Mouse (Mus musculus) skeletal muscle tissue, adult 2 months (tissue): ENCODE results near the gene Parp6.

Source experiments
- DNase-seq: peaks from one replicate; pipeline ENCODE4 v3.0.0-alpha.2; 2012; ENCODE audit warnings: low read depth, low spot score

Parp6 gene

DNA sequence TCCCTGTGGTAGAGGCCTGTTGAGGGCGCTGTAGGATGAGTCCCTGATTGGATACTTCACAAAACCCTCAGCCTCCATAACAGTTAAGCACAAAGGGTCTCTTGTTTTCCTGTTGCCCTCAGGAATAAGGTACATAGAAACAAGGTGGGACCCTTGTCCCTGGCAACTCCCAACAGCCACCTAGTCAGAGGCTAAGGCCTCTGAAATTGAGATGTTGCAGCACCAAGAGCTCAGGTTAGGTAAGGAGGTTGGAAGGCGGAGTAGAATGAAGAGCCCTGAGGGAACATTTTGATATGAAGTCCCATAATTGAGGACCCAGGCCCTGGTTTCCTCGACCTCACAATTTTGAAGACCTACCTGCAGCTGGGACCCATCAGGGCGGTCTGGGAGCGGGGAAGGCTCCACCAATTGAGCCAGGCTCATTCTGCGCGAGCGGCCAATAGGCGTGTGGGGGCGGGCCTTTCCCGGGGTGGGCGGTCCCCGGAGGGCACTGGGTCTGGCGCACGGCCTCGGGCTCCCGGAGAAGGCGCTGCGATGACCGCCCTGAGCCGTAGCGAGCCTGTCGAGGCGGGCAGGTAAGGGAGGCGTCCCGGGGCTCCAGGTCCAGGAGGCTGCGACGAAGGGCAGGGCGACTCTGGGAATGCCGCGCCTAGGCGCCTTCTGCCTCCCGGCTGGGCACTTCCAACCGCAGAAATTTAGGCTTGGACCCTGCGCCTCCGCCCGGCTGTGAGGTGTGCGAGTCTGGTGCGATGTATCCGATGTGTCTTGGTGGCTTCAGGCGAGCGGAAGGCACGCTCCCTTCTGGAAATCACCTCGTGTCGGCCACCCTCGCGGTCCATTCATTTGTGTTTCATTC, 62.8 kb downstream of the Parp6 start, which contains the start of gene Gramd2:
Gene Gramd2 (plus strand): TSS at position 467 of the 856 bp plus-strand sequence.
- DNase-seq, result no peak

- no peak for DNase-seq
These were observed 63.4 kb downstream of the Parp6 start for GRCm38 (mm10) chr9:59680534-59680875.

GRCm38 (mm10) chr9:59684020-59684419, 66.9 kb downstream of the Parp6 start:
- DNase-seq, result no peak

- DNase-seq, result no peak
These were observed 70.4 kb downstream of the Parp6 start for GRCm38 (mm10) chr9:59687416-59688046.

DNA sequence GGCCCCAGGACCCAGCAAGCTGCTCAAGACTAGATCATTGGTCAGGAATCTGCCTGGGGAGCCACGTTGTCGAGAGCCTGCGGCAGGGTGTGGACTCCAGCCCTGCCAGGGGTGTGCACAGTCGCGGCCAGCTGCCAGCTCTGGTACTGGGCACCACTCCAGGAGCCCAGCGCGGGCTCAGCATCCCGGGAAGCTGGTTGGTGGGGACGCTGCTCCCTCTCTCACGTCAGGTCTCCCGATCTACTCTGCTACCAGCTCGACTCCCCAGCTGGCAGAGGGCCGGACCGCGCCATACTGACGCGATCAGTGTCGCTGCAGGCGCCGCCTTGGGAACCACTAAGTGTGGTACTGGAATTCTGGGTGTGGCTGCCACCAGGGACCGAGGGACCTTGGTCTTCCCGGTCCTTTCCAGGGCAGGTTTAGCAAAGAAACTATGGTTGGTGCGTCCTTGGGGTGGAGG, 74.6 kb downstream of the Parp6 start:
- DNase-seq, result peak; percentile 77

GRCm38 (mm10) chr9:59692145-59692544, 75.1 kb downstream of the Parp6 start:
- DNase-seq, result peak; percentile 48

GRCm38 (mm10) chr9:59694571-59695450, 77.7 kb downstream of the Parp6 start:
- no peak for DNase-seq

- DNase-seq, result peak; percentile 69
These were observed 78.3 kb downstream of the Parp6 start for GRCm38 (mm10) chr9:59695451-59695813.

GRCm38 (mm10) chr9:59696381-59696780, 79.3 kb downstream of the Parp6 start:
- DNase-seq, result no peak
